Mouse (Mus musculus): ENCODE measurements around the gene Iffo1. TPM values are rescaled to one million over a fixed set of nuclear protein-coding genes. Genes with fewer than 3 reads are reported as not detected.

Iffo1 gene
- polyA plus RNA-seq, 1 experiment: 97.6 TPM

DNA sequence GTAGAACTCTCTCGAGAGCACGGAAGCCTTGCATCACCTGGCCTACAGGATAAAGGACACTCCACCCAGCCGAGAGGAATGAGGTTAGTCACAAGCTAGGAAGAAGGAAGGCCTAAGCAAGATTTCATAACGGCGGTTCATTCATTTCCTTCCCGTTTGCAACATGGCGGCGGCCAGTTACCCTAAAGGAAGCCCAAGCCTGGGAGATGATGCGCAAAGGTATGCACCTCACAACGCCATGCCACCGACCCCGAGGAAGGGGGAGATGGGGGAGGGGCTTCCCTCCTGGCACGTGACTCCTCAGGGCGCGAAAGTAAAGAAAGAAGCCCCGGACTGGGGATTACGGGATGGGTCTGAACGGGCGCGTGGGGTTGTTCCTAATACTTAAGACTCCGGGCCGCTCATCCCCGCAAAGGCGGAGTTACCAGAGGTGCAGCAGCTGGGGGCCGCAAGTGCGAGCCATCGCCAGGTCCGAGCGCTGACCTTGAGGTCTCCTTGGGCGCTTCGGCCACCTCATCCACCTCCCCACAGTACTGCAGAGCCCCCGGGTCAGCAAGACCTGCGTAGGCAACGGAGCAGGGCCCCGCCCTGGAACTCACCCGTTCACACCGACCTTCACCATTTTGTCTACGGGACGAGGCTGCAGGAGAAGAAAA, 19.8 kb downstream of the Iffo1 start:
- H3K4me3 ChIP-seq (ENCODE audit: insufficient read depth, low read length): peak overlapping the region; percentile 92
- H3K27ac ChIP-seq (ENCODE audit: insufficient read depth, low read length): peak overlapping the region; percentile 58
- TF ChIP-seq CTCF (IDR thresholded peaks at IDR 0.05; ENCODE audit: extremely low read depth, insufficient read depth, low read length) (no peak), POLR2A (IDR thresholded peaks at IDR 0.05; ENCODE audit: extremely low read depth, insufficient read depth, low read length) (peak; percentile 19)
- peaks cover 8% of the 10 kb centered on the region for H3K4me1 ChIP-seq (ENCODE audit: control insufficient read depth, insufficient read depth, low read length)

DNA sequence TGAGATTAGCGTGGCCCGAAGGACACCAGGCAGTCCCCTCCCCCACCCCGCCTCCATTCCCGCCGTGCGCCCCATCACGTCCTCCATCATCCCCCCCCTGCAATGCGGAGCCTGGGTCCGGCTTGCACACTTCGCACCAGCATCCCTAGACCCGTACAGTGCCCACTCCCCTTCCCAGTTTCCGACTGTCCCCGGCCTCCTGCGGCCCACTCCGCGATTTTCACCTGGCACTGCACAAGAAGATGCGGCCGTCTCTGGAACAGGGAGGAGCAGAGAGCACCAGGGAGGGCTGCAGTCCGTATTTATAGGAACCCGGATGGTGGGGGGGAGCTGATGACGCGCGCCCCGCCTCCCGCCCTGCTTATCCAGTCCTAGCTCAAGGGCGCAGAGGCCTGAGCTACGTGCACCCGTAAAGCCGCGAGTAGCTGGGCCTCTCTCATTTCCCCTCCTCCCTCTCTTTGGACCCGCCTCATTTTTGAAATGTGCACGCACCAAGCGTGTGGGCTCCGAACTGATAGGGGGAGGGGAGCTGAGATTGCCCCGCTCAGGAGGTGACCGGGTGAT, 20.4 kb downstream of the Iffo1 start:
- Histone ChIP-seq H3K4me1 (ENCODE audit: control insufficient read depth, insufficient read depth, low read length) (peaks cover 8% of the 10 kb centered on the region), H3K4me3 (ENCODE audit: insufficient read depth, low read length) (peak overlapping the region; percentile 92), H3K27ac (ENCODE audit: insufficient read depth, low read length) (peak overlapping the region; percentile 58)
- TF ChIP-seq POLR2A (IDR thresholded peaks at IDR 0.05; ENCODE audit: extremely low read depth, insufficient read depth, low read length): peak; percentile 100
- TF ChIP-seq CTCF (IDR thresholded peaks at IDR 0.05; ENCODE audit: extremely low read depth, insufficient read depth, low read length): no peak

DNA sequence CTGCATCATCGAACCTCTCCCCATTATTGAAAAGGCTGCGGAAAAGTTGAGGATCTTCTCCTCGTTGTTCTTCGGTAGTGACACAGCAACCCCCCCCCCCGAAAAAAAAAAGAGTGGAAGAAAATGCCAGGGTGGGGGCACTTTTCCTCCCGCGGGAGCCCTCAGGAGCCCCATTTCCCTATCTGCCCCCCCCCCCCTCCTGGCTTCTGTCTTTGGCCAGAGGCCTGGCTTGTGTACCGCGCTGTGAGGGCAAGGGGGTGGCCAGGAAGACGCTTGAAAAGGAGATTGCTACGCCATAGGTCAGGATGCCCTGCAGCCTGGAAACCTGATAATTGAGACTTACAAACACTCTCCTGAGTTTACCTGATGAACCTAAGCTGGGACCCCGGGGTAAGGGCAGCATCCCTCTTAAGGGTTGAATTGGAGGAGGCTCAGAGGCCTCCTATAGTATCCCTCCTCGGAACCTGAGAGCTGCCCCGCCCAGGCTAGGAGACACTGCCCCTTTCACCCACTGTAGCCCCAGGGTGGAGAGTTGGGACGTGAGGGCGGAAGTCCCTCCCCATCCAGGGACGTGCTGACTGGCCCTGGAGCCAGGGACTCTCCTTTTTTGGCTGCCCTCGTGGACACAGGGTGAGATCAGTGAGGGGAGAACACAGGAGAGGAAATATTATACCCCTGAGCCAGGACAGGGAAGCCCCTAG, 21.2 kb downstream of the Iffo1 start, which contains the start of gene Gapdh:
Gene Gapdh, minus strand, starts transcription at position 417 of the 701 bp plus-strand sequence.
- peak; percentile 17; the same call in 1 of the 2 replicates for TF ChIP-seq POLR2A (IDR thresholded peaks at IDR 0.05; ENCODE audit: extremely low read depth, insufficient read depth, low read length)
- no peak for TF ChIP-seq CTCF (IDR thresholded peaks at IDR 0.05; ENCODE audit: extremely low read depth, insufficient read depth, low read length)
- Histone ChIP-seq H3K4me1 (ENCODE audit: control insufficient read depth, insufficient read depth, low read length) (peaks cover 7% of the 10 kb centered on the region), H3K27ac (ENCODE audit: insufficient read depth, low read length) (peak within 1 kb of the TSS; percentile 70), H3K4me3 (ENCODE audit: insufficient read depth, low read length) (peak within 1 kb of the TSS; percentile 92)

DNA sequence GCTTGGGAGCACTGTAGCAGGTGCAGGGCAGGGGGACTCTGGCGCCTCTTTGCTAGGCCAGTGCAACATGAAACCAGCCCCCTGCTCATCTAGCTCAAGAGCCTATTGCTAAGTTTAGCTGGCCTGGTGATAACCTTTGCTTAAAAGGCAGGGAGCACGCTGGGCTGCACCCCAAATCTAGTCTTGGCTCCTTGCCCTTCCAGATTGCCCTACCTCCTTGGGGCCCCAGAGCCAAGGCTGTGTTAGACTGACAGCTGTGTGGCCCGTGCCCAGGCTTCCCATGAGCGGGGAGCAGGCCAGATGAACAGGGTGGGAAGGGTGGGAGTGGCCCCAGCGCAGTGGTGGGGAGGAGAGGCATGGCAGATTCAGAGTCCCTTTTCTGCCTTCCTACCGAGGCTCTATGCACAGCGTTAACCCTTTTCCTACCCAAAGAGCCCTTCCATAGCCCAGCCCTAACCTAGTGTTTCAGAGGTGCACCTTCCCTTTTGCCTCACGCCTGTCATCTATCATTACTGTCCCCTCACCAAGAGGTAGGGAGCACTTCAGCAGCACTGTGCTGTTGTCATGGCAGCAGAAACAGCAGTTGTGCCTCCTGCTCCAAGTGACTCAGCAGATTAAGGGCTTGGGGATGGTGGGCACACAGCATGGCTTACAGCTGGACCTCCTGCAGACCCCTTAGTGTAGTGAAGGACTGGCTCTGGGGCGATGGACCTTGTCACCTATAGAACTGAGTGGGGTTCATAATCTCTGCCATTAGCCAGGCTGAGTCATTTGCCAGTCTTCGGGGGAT, 22.0 kb downstream of the Iffo1 start:
- peak overlapping the region; percentile 92; the same call in 1 of the 2 replicates for H3K4me3 ChIP-seq (ENCODE audit: insufficient read depth, low read length)
- H3K27ac ChIP-seq (ENCODE audit: insufficient read depth, low read length): peak overlapping the region; percentile 70
- TF ChIP-seq CTCF (IDR thresholded peaks at IDR 0.05; ENCODE audit: extremely low read depth, insufficient read depth, low read length) (no peak), POLR2A (IDR thresholded peaks at IDR 0.05; ENCODE audit: extremely low read depth, insufficient read depth, low read length) (no peak)
- peaks cover 7% of the 10 kb centered on the region for H3K4me1 ChIP-seq (ENCODE audit: control insufficient read depth, insufficient read depth, low read length)

DNA sequence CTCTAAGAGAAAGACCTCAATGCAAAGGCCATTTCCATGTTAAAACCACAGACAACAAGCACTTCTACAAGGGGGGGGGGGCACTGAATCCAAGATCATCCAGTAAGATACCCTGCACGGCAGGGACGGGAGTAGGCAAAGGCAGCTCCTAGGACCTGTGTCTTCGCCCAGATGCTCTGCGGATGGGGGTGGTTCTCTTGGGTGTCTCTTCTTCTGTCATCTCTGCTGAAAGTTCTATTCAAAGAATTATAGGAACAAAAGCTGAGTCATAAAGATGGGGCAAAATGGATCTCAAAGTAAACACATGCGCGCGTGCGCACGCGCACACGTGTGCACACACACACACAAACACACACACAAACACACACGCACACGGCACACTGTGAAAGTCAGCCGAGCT, 23.0 kb downstream of the Iffo1 start:
- peak overlapping the region; percentile 70; the same call in 1 of the 2 replicates for H3K27ac ChIP-seq (ENCODE audit: insufficient read depth, low read length)
- no peak for TF ChIP-seq POLR2A (IDR thresholded peaks at IDR 0.05; ENCODE audit: extremely low read depth, insufficient read depth, low read length)
- TF ChIP-seq CTCF (IDR thresholded peaks at IDR 0.05; ENCODE audit: extremely low read depth, insufficient read depth, low read length): no peak
- H3K4me3 ChIP-seq (ENCODE audit: insufficient read depth, low read length): no peak overlapping the region
- H3K4me1 ChIP-seq (ENCODE audit: control insufficient read depth, insufficient read depth, low read length): peaks cover 7% of the 10 kb centered on the region

DNA sequence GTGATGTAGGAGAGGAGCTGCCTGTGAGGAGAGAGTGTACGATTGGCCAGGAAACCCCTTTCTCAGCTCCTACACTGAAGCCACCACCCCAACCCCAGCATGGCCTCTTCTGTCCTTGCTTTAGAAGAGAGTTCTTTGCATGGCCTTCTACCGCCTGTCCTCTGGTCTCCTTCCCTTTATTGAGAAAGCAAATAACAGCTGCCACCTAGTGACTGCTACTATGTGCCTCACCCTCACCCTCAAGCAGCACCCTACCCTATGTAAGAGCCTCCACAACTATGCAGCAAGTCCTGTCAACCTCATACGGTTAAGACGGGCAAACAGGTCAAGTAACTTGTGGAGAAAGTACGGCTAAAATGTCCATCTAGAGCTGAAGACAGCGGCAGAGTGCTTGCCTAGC, 25.2 kb downstream of the Iffo1 start:
- 0 out of 2 replicates have a peak, but pooled peaks have one; percentile 15 for TF ChIP-seq CTCF (IDR thresholded peaks at IDR 0.05; ENCODE audit: extremely low read depth, insufficient read depth, low read length)
- no peak for TF ChIP-seq POLR2A (IDR thresholded peaks at IDR 0.05; ENCODE audit: extremely low read depth, insufficient read depth, low read length)
- H3K4me1 ChIP-seq (ENCODE audit: control insufficient read depth, insufficient read depth, low read length): peaks cover 7% of the 10 kb centered on the region
- no peak overlapping the region for H3K27ac ChIP-seq (ENCODE audit: insufficient read depth, low read length)
- no peak overlapping the region for H3K4me3 ChIP-seq (ENCODE audit: insufficient read depth, low read length)

DNA sequence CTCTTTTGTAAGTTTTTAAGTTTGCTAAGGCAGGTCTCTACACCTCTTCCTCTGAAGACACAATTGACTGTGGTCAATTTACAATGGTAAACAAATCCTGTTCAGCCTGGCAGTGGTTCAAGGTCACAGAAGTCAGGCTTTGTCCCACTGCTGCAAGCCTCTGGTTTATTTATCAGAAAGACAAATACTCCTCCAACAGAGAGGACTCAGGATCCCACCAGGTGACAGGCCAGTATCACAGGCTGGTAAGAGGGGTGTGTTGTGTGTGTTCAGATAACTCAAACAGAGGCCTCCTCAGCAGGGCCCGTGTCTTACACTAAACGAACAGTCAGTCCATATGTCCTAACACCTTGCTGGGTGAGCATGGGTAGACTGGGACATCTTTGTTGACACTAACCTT, 27.4 kb downstream of the Iffo1 start:
- H3K4me3 ChIP-seq (ENCODE audit: insufficient read depth, low read length): no peak overlapping the region
- H3K27ac ChIP-seq (ENCODE audit: insufficient read depth, low read length): no peak overlapping the region
- TF ChIP-seq POLR2A (IDR thresholded peaks at IDR 0.05; ENCODE audit: extremely low read depth, insufficient read depth, low read length) (no peak), CTCF (IDR thresholded peaks at IDR 0.05; ENCODE audit: extremely low read depth, insufficient read depth, low read length) (no peak)
- peaks cover 1% of the 10 kb centered on the region; the same call in 1 of the 2 replicates for H3K4me1 ChIP-seq (ENCODE audit: control insufficient read depth, insufficient read depth, low read length)

DNA sequence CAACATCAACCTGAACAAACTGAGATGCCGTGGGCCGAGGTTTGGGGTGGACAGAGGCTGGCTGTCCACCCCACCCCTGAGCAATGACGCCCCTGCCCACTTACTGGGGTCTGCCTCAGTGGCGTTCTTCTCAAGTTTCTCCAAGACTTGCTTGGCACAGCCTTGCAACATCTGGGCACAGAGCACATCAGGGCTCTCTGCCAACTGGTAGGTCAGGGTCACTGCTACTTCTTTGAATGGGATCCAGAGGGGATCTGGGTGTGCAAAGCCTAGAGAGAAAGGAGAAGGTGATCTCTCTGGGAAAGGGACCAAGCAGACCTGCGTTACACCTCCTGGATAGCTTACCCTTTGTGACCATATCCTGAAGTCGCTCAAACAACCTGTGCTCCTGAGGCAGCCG, 28.2 kb downstream of the Iffo1 start:
- H3K4me3 ChIP-seq (ENCODE audit: insufficient read depth, low read length): no peak overlapping the region
- no peak overlapping the region for H3K27ac ChIP-seq (ENCODE audit: insufficient read depth, low read length)
- TF ChIP-seq POLR2A (IDR thresholded peaks at IDR 0.05; ENCODE audit: extremely low read depth, insufficient read depth, low read length): no peak
- TF ChIP-seq CTCF (IDR thresholded peaks at IDR 0.05; ENCODE audit: extremely low read depth, insufficient read depth, low read length): no peak
- H3K4me1 ChIP-seq (ENCODE audit: control insufficient read depth, insufficient read depth, low read length): peaks cover 1% of the 10 kb centered on the region; the same call in 1 of the 2 replicates

DNA sequence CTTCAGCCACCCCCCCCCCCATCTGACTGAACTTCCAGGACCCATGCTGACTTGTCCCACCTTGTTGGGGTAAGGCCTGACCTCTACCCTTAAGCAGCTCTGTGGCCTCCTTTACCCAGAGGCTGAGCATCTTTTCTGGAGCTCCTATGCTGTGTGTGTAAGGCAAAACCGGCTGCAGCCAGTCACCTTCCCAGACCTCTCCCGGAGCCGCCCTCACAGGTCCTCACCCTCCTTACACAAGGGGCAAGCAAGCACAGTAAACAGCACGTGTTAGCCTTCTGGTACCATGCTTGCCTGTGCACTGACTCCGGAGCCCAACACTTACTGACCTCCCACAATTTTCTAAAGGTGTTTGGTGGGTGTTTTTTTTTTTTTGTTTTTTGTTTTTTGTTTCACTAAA, 30.4 kb downstream of the Iffo1 start:
- Histone ChIP-seq H3K4me1 (ENCODE audit: control insufficient read depth, insufficient read depth, low read length) (no peaks in the 10 kb centered on the region), H3K4me3 (ENCODE audit: insufficient read depth, low read length) (no peak overlapping the region), H3K27ac (ENCODE audit: insufficient read depth, low read length) (no peak overlapping the region)
- no peak for TF ChIP-seq CTCF (IDR thresholded peaks at IDR 0.05; ENCODE audit: extremely low read depth, insufficient read depth, low read length)
